Mouse (Mus musculus): Measurements from ENCODE around the gene Dpysl4.
A peak's percentile ranks its signal among the peaks of the same experiment; 100 is the strongest.

Gene Dpysl4

GRCm38 (mm10) chr7:139149373-139149772 lies 63.6 kb downstream of the Dpysl4 start:
- no peak for DNase-seq (ENCODE audit: low read depth, low spot score)

DNA sequence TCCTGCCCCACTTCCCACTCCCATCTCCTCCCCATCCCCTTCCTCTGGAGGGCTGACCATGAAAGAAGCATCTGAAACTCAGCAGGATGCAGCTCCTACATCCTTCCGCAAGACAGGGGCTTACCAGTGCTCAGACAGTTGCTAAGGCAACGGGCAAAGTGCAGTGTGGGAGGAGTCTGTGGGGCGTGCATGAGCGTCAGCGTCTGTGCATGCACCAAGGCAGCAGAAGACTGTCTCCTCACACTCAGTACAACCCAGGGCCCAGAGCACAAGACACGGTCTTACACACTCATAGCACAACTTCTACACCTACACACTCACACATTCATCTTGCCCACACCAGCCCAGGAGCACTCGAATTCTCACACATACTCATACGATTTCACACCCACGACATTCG lies 65.3 kb downstream of the Dpysl4 start:
- peak; percentile 46 for DNase-seq (ENCODE audit: low read depth, low spot score)

All from forelimb bud, embryonic 11.5 days (tissue).